Mouse (Mus musculus) CH12.LX (cell line): Measurements from ENCODE around the gene Ppard.

ENCODE experiments used
- CHD2 ChIP-seq: IDR thresholded peaks from 2 replicates; pipeline ENCODE4 v1.6.1; 2011; ENCODE audit warnings: low read length, improper control_type of control experiment
- CTCF ChIP-seq, 2 experiments: IDR thresholded peaks in 1 of 2; conservative IDR thresholded peaks in 1 of 2; 2 replicates each; pipeline ENCODE4 v1.5.1; 2011 to 2012; ENCODE audit warnings: low read depth in 2 of 2, low read length in 2 of 2, improper control_type of control experiment in 1 of 2, inconsistent platforms in 1 of 2, mild to moderate bottlenecking in 1 of 2, moderate library complexity in 1 of 2
- JUN ChIP-seq: IDR thresholded peaks from 2 replicates; pipeline ENCODE4 v1.6.1; 2011; ENCODE audit warnings: low read depth, mild to moderate bottlenecking, low read length, improper control_type of control experiment, moderate library complexity; ENCODE audit not compliant: insufficient read depth
- MAFK ChIP-seq: IDR thresholded peaks from 2 replicates; pipeline ENCODE4 v1.6.1; 2011; ENCODE audit warnings: low read length, improper control_type of control experiment; ENCODE audit not compliant: insufficient replicate concordance
- MAZ ChIP-seq: IDR thresholded peaks from 2 replicates; pipeline ENCODE4 v1.6.1; 2012; ENCODE audit warnings: low read depth, mild to moderate bottlenecking, inconsistent platforms, low read length, improper control_type of control experiment, moderate library complexity
- MEF2A ChIP-seq: IDR thresholded peaks from 2 replicates; pipeline ENCODE4 v1.6.1; 2014; ENCODE audit warnings: low read depth, mild to moderate bottlenecking, inconsistent platforms, low read length, improper control_type of control experiment, borderline replicate concordance
- PAX5 ChIP-seq: IDR thresholded peaks from 2 replicates; pipeline ENCODE4 v1.6.1; 2012; ENCODE audit warnings: low read length, inconsistent platforms, mixed read lengths
- POLR2A ChIP-seq: IDR thresholded peaks from 2 replicates; pipeline ENCODE4 v1.6.1; 2011; ENCODE audit warnings: low read depth, mild to moderate bottlenecking, improper control_type of control experiment, low read length
- USF2 ChIP-seq: conservative IDR thresholded peaks from 2 replicates; pipeline ENCODE4 v1.6.1; 2011; ENCODE audit warnings: low read depth, low read length, improper control_type of control experiment
- ZC3H11A ChIP-seq: IDR thresholded peaks from 2 replicates; pipeline ENCODE4 v1.6.1; 2012; ENCODE audit warnings: low read depth, mild to moderate bottlenecking, inconsistent platforms, low read length, improper control_type of control experiment
- ZMIZ1 ChIP-seq: IDR thresholded peaks from 2 replicates; pipeline ENCODE4 v1.6.1; 2012; ENCODE audit warnings: low read depth, mild to moderate bottlenecking, inconsistent platforms, low read length, improper control_type of control experiment

DNA sequence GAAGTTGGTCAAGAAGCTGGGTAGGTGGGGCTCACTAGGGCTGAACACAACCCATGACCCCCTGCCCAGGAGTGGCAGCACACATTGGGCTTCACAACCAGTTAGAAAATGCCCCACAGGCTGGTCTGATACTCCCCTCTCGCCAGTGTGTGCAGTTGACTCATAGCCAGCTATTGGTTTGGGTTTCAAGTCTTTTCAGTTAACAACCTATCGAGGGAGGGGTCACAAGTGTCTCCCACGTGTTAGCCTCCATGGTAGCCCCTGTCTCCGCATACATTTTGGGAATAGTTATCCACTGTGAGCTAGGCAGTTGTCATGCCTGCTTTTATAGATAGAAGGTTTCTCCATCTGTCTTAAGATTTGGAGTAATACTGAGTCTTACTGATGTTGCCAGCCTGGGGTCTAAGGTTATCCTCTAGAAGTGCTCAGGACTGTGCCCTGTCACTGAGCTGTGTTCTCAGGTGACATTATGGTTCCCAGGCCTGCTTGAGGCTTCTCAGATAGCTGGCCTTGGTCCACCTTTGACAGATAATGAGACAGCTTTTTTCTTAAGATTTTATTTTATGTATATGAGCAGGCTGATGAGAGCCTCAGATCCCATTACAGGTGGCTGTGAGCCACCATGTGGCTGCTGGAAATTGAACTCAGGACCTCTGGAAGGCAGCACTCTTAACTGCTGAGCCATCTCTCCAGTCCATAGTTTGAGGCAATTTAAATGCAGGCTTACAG lies 97.2 kb downstream of the Ppard start:
- TF ChIP-seq CTCF (conservative IDR thresholded peaks at IDR 0.05 in 1 of 2, IDR thresholded peaks at IDR 0.05 in 1 of 2; ENCODE audit: low read depth in 2 of 2, low read length in 2 of 2): no peak
- no peak for TF ChIP-seq MAZ
- no peak for TF ChIP-seq USF2
- peak; percentile 20; the same call in 1 of the 2 replicates for TF ChIP-seq POLR2A
- TF ChIP-seq ZC3H11A: no peak
- TF ChIP-seq ZMIZ1: peak; percentile 57; the same call in 1 of the 2 replicates
- TF ChIP-seq MEF2A: no peak
- peak; percentile 54; the same call in 1 of the 2 replicates for TF ChIP-seq CHD2
- no peak for TF ChIP-seq PAX5
- TF ChIP-seq MAFK: no peak
- no peak for TF ChIP-seq JUN
